In genomic region chr2:145699414-145700071, GRCm38 (mm10) we compare ENCODE assay signal across 9 mouse cellular contexts. TPM values are rescaled to one million over a fixed set of nuclear protein-coding genes. Genes with fewer than 3 reads are reported as not detected.
DNase-seq lines count a peak whose midpoint lies in the region; ATAC-seq and TF ChIP-seq lines count a peak whose summit lies in the region.
"Had no signal": no experiment of that assay in that cellular context is flagged by ENCODE, and none has a peak within 500 bp of the region (broad histone marks: within the 10 kb centered on the region; RNA-seq: fewer than 3 reads in every experiment).

No protein-coding gene starts in this region.

- intact Hi-C loops in gastrocnemius, postnatal 14 days (cut with DNase I; ENCODE audit: low total_unique reads): loop anchor here (5.0 to 10.0 kb wide), 2 partner anchors 98 to 185 kb away; no protein-coding TSS in a partner anchor
- intact Hi-C loops in left cerebral cortex, postnatal 25 days (cut with DNase I): loop anchor here (1.0 to 2.0 kb wide), 3 partner anchors 95 to 203 kb away; partner anchors contain the start of gene Naa20

- peak; percentile 79 for ATAC-seq in intestine, embryonic 15.5 days
- ATAC-seq in midbrain, embryonic 11.5 days (ENCODE audit: low FRiP score): peak; percentile 63
- peak; percentile 76 for ATAC-seq in stomach, postnatal 0 days (ENCODE audit: low FRiP score, low TSS enrichment)

- H3K36me3 ChIP-seq in thymus, adult 2 months (ENCODE audit: control insufficient read depth, insufficient read depth, low read length): no peaks in the 10 kb centered on the region
- H3K36me3 ChIP-seq in intestine, embryonic 15.5 days: no peaks in the 10 kb centered on the region
- H3K36me3 ChIP-seq in midbrain, embryonic 11.5 days (ENCODE audit: control insufficient read depth, insufficient read depth, low read length): no peaks in the 10 kb centered on the region
- no peaks in the 10 kb centered on the region for H3K36me3 ChIP-seq in stomach, postnatal 0 days (ENCODE audit: control insufficient read depth, insufficient read depth, low read length)

- TF ChIP-seq EP300 in stomach, postnatal 0 days (optimal IDR thresholded peaks at IDR 0.05): no peak

- no peaks in the 10 kb centered on the region for H3K4me1 ChIP-seq in thymus, adult 2 months (replicated peaks; ENCODE audit: control insufficient read depth, insufficient read depth, low read length)
- H3K4me1 ChIP-seq in intestine, embryonic 15.5 days (replicated peaks): no peaks in the 10 kb centered on the region; the same call in 1 of the 2 replicates
- H3K4me1 ChIP-seq in midbrain, embryonic 11.5 days (ENCODE audit: control insufficient read depth, insufficient read depth, low read length): no peaks in the 10 kb centered on the region
- H3K4me1 ChIP-seq in stomach, postnatal 0 days (replicated peaks; ENCODE audit: control insufficient read depth, insufficient read depth): no peaks in the 10 kb centered on the region

- no peak overlapping the region for H3K4me2 ChIP-seq in intestine, embryonic 15.5 days (replicated peaks)
- no peak overlapping the region for H3K4me2 ChIP-seq in midbrain, embryonic 11.5 days
- no peak overlapping the region for H3K4me2 ChIP-seq in stomach, postnatal 0 days (replicated peaks; ENCODE audit: low read depth)

- peak; percentile 7 for DNase-seq in thymus, adult 2 months
- DNase-seq in thymus, adult 18-20 months: no peak
- DNase-seq in cerebellum, postnatal 10 days: peak; percentile 73 to 80
- DNase-seq in gastrocnemius, postnatal 14 days: peak; percentile 37
- DNase-seq in left cerebral cortex, postnatal 25 days (ENCODE audit: low spot score in 2 of 2): peak; percentile 51 to 72
- DNase-seq in midbrain, embryonic 11.5 days (ENCODE audit: low spot score, missing footprints): peak; percentile 95
- DNase-seq in stomach, postnatal 0 days (ENCODE audit: low spot score): peak; percentile 44

- no peaks in the 10 kb centered on the region for H3K27me3 ChIP-seq in thymus, adult 2 months (ENCODE audit: control insufficient read depth, insufficient read depth, low read length)
- no peaks in the 10 kb centered on the region for H3K27me3 ChIP-seq in intestine, embryonic 15.5 days (replicated peaks)
- H3K27me3 ChIP-seq in midbrain, embryonic 11.5 days (ENCODE audit: control insufficient read depth, insufficient read depth, low read length): no peaks in the 10 kb centered on the region
- H3K27me3 ChIP-seq in stomach, postnatal 0 days (ENCODE audit: control insufficient read depth, insufficient read depth, low read length): no peaks in the 10 kb centered on the region

- no peak overlapping the region for H3K9ac ChIP-seq in intestine, embryonic 15.5 days
- H3K9ac ChIP-seq in midbrain, embryonic 11.5 days (ENCODE audit: low read length): no peak overlapping the region
- H3K9ac ChIP-seq in stomach, postnatal 0 days (ENCODE audit: low read length): no peak overlapping the region

- H3K27ac ChIP-seq in thymus, adult 2 months (ENCODE audit: control insufficient read depth, insufficient read depth, low read length): no peak overlapping the region
- H3K27ac ChIP-seq in intestine, embryonic 15.5 days: no peak overlapping the region
- no peak overlapping the region for H3K27ac ChIP-seq in midbrain, embryonic 11.5 days (ENCODE audit: low read depth, low read length)
- H3K27ac ChIP-seq in stomach, postnatal 0 days (replicated peaks): no peak overlapping the region

- H3K9me3 ChIP-seq in intestine, embryonic 15.5 days: no peaks in the 10 kb centered on the region
- H3K9me3 ChIP-seq in midbrain, embryonic 11.5 days (ENCODE audit: control insufficient read depth, low read length): no peaks in the 10 kb centered on the region
- H3K9me3 ChIP-seq in stomach, postnatal 0 days (ENCODE audit: control insufficient read depth, low read length): no peaks in the 10 kb centered on the region
- H3K9me3 ChIP-seq: megakaryocyte, embryonic 14.5 days had no signal

- no peak for TF ChIP-seq CTCF in thymus, adult 2 months (IDR thresholded peaks at IDR 0.05; ENCODE audit: borderline replicate concordance, control insufficient read depth, extremely low read depth, insufficient read depth, low read length, poor library complexity)
- peak; percentile 89 for TF ChIP-seq CTCF in stomach, postnatal 0 days (IDR thresholded peaks at IDR 0.05; ENCODE audit: low read depth)

- TF ChIP-seq POLR2A in thymus, adult 2 months (IDR thresholded peaks at IDR 0.05; ENCODE audit: control insufficient read depth, extremely low read depth, insufficient read depth, low read length, poor library complexity): no peak

- H3K4me3 ChIP-seq in thymus, adult 2 months (ENCODE audit: control insufficient read depth, insufficient read depth, low read length): no peak overlapping the region
- no peak overlapping the region for H3K4me3 ChIP-seq in intestine, embryonic 15.5 days (replicated peaks)
- no peak overlapping the region for H3K4me3 ChIP-seq in midbrain, embryonic 11.5 days (ENCODE audit: low read depth, low read length)
- no peak overlapping the region for H3K4me3 ChIP-seq in stomach, postnatal 0 days (ENCODE audit: low read depth, low read length)
- H3K4me3 ChIP-seq: megakaryocyte, embryonic 14.5 days had no signal

- 33% methylated on average over 6 of the region's 6 CpGs for WGBS in thymus, adult 2 months
- 38% methylated on average over 6 of the region's 6 CpGs for WGBS in intestine, embryonic 15.5 days
- 30% methylated on average over 6 of the region's 6 CpGs for WGBS in midbrain, embryonic 11.5 days
- WGBS in stomach, postnatal 0 days: 32% methylated on average over 6 of the region's 6 CpGs

RNA-seq across cellular contexts. Expression of gene Rin2, which starts 24.5 kb away (rescaled TPM):
- 3.9 and 5.4 TPM in 2 replicates for polyA plus RNA-seq in thymus, adult 2 months (2012; rRNA removed)
- 10 to 100 TPM; 20.0 to 23.5 TPM for total RNA-seq in gastrocnemius, postnatal 14 days (2021)
- polyA plus RNA-seq in intestine, embryonic 15.5 days (2015; fragmentation: Nextera tagmentation; extraction: Ambion mirVana): 18.2 and 18.6 TPM in 2 replicates
- 10 to 100 TPM; 18.4 to 22.6 TPM for total RNA-seq in left cerebral cortex, postnatal 25 days (2021)
- 11.9 TPM in 2 replicates for polyA plus RNA-seq in midbrain, embryonic 11.5 days (2014; fragmentation: Nextera tagmentation; extraction: Ambion mirVana)
- 19.6 and 22.2 TPM in 2 replicates for polyA plus RNA-seq in stomach, postnatal 0 days (2015; fragmentation: Nextera tagmentation; extraction: Ambion mirVana)

Comparison
In these comparisons a context has a peak if more than half of its experiments do, and no peak if none do; other contexts are left out.
1. DNase-seq: peak in thymus, adult 2 months (single experiment), cerebellum, postnatal 10 days (2 of 2), gastrocnemius, postnatal 14 days (single experiment), left cerebral cortex, postnatal 25 days (2 of 2), midbrain, embryonic 11.5 days (single experiment) and stomach, postnatal 0 days (single experiment); none in thymus, adult 18-20 months (0 of 2).
2. Peak in every context shown above with its lines, with median percentiles within 50 percentile points of each other: ATAC-seq.